Mouse (Mus musculus): ENCODE measurements at regions not wholly inside any gene's neighbourhood (a gene's known extent, or its start where the extent isn't known, plus 50 kb on each side); places are given as distances from the start of the nearest gene placed in this dataset.
"Not testable (repeated sequence)": the region's sequence is repeated elsewhere in the genome, so short reads cannot be mapped to it uniquely, and the experiment has no call there.

DNA sequence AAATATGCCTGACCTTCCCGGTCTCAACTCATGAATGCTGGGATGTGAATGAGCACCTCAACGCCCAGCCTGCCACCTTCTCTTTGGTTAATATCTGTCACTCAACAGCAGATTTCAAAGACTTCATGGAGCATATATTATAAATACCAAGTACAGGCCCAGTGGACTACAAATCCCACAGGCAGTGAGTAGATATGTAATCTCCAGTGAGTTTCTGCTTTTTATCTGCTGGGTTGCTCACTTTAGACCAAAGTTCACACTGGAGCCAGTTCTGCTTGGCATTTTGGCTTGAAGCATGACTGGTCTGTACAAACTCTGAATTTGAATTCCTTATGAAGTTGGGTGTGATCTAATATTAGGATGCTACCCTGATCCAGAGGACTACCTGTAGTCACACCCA is 377.1 kb upstream of the Ngly1 start:
- DNase-seq = no peak

- no peak for DNase-seq
These were observed 368.9 kb upstream of the Ngly1 start for GRCm38 (mm10) chr14:15880146-15880545.

GRCm38 (mm10) chr14:15881284-15881683 is 367.8 kb upstream of the Ngly1 start:
- DNase-seq = peak; percentile 55

DNA sequence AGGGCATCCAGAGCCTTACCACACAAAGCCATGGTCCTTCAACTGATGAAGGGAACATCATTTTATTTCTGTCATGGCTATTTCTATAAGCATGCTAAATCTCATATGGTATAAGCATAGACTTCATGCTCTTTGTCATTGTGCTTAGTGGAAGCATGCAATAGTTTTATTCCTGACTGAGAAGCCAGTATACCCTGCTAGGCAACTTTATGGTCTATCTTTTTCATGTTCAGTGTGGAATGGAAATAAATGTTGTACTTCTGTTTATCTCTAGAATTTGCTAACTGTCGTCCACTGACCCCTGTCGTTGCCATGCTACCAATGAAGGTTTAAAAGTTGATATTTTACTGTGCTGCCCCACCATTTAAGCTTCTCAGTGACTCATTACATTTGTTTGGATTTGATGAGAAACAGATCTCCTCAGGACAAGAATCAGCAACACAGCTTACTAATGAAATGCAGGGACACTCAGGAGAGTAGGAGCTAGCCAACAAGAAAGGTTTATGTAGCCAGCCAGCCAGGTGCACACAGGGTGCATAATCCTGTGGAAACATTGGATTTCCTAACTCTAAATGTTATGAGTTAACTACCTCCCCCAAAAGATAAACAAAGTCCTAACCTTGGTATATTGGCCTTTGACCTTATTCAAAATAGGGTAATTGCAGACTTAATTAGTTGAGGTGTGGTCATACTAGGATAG is 364.3 kb upstream of the Ngly1 start:
- no peak for DNase-seq

DNA sequence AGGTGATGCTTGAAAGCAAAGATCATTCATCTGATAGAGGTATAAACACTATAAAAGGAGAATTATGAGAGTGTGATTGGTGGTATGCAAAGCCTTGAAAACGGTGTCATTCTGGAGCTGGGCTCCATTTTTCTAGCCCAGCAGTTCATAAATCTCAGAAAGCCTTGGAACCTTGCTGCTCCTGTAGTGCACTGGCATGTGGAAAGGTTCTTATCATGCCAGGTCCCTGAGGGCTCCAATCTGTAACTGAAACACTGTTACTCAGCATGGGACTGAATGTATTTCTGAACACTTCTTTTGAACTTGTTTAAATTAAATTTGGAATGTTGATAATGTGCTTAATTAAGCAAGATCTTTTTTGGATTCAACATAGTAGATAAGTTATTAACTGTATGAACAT is 352.0 kb upstream of the Ngly1 start:
- DNase-seq = no peak

- DNase-seq = not testable (repeated sequence)
These were observed 342.7 kb upstream of the Ngly1 start for GRCm38 (mm10) chr14:15906429-15906828.

GRCm38 (mm10) chr14:15913206-15913605 is 335.9 kb upstream of the Ngly1 start:
- DNase-seq = not testable (repeated sequence)

DNA sequence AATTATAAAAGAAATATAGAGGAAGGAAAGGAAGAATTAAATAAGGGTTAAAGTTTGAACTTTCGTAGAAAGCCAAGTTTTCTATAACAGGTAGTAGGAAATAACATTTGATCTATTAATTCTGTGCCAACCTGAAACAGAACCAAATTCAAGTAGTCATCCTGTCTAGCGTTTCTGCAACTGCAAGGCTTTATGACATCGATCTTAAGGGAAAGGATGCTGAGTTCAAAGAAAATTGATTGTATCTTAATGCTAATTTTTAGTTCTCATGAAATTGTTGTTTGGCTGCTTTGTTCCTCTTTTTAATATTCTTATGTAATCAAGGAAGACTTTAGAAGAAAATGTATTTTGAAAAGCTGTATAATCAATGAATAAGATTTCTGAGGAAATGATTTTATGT is 334.9 kb upstream of the Ngly1 start:
- no peak for DNase-seq

DNA sequence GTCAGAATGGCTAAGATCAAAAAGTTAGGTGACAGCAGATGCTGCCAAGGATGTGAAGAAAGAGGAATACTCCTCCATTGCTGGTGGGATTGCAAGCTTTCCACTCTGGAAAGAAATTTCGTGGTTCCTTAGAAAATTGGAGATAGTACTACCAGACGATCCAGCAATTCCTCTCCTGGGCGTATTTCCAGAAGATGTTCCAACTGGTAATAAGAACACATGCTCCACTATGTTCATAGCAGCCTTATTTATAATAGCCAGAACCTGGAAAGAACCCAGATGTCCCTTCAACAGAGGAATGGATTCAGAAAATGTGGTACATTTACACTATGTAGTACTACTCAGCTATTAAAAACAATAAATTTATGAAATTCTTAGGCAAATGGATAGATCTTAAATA is 324.4 kb upstream of the Ngly1 start:
- DNase-seq = not testable (repeated sequence)

GRCm38 (mm10) chr14:15934729-15935128 is 314.4 kb upstream of the Ngly1 start:
- no peak for DNase-seq

- no peak for DNase-seq
These were observed 278.8 kb upstream of the Ngly1 start for GRCm38 (mm10) chr14:15970321-15970720.

- DNase-seq = no peak
These were observed 278.3 kb upstream of the Ngly1 start for GRCm38 (mm10) chr14:15970767-15971166.

GRCm38 (mm10) chr14:15971306-15971705 is 277.8 kb upstream of the Ngly1 start:
- DNase-seq = no peak

DNA sequence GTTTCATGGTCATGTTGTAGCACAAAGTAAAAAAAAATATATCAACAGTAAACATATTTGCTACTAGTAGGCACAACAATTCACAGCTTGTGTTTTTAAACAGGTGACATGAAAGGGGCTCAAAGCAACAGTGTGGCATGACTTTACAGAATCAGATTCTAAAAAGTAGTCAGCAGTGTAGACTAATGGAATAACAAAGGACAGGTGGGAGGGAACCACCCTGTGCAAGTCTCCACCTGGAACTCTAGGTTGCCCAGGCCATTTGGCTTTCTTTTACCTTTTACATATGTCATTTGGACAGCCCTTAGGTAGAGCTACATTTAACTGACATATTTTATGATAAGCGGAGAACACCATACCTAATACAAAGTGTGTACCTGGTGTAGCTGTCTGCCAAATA is 271.7 kb upstream of the Ngly1 start:
- no peak for DNase-seq

GRCm38 (mm10) chr14:15978329-15978728 is 270.8 kb upstream of the Ngly1 start:
- DNase-seq = no peak

- DNase-seq = no peak
These were observed 243.7 kb upstream of the Ngly1 start for GRCm38 (mm10) chr14:16005409-16005808.

DNA sequence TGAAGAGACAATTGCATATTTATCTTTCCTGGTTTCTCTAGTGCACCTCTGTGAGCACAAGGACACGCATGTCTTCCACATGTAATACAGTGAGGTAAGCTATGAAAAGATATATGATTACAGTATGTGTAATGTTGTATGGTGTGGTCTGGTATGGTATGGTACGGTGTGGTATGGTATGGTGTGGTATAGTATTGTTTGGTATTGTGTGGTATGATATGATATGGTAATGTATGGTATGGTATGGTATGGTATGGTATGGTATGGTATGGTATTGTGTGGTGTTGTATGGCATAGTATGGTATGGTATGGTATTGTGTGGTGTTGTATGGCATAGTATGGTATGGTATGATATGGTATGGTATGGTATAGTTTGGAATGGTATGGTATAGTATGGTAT is 242.1 kb upstream of the Ngly1 start:
- DNase-seq = no peak

GRCm38 (mm10) chr14:16009778-16010177 is 239.3 kb upstream of the Ngly1 start:
- DNase-seq = no peak

DNA sequence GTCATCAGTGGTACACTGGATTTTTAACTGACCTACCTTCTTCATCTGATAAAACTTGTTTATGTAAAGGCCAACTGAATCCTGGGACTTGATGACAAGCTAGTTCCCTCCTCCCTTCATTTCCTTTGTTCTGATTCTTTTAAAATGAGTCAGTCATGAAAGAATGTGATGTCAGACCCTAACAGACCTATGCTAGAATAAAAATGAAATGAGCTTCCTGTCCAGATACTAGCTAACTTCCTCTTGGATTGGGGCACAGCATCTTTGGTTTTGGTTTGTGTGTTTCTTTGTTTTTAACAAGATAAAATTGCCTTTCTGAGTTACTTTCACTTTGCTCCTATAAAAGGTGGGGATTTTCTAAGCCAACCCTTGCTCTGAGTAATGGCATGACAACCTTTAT is 225.2 kb upstream of the Ngly1 start:
- no peak for DNase-seq

DNA sequence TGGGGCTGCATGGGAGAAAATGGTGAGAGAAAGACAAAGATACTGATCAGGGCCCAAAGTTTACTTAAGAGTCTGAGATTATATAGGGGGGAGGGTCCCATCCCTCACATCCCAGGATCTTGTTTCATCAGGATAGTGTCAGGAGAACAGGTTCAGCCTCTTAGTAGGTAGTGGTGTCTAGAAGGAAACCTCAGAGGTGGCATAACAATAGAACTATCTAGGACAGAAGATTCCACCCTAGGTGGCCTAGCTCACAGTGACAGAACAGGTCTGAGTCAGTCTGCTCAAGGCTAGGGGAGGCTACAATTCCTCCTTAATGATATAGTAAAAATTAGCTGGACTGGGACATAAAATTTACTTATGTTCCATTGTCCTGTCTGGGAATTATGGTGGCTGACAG is 211.3 kb upstream of the Ngly1 start:
- DNase-seq = no peak

DNA sequence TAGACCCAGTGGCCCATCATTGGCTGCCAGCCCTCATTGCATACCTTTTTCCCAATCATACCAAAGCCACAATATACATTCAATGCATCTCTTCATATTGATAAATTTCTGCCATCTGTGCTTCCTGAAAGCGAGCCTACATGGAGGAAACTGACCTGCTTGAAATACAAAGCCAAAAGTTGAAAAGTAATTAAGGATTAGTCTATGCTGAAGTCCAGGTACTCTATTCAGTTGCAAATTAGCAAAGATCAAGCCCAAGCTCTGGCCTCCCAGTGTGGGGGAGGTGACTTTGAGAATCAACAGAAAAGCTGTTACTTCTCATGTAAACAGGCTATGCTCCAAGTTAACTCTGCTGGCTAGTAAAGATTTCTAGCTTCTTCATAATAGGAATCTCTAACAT is 210.7 kb upstream of the Ngly1 start:
- DNase-seq = no peak

DNA sequence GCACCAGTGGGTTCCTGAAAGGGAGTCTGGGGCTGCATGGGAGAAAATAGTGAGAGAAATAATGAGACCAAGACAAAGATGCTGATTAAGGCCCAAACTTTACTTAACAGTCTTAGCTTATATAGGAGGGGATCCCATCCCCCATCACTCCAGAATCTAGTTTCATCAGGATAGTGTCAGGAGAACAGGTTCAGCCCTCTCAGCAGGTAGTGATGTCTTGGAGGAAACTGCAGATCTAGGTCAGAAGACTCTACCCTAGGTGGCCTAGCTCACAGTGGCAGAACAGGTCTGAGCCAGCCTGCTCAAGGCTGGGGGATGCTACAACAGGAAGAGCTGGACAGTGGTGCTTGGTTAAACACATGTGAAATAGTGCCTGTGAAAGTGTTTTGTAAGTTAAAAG is 204.6 kb upstream of the Ngly1 start:
- no peak for DNase-seq

DNA sequence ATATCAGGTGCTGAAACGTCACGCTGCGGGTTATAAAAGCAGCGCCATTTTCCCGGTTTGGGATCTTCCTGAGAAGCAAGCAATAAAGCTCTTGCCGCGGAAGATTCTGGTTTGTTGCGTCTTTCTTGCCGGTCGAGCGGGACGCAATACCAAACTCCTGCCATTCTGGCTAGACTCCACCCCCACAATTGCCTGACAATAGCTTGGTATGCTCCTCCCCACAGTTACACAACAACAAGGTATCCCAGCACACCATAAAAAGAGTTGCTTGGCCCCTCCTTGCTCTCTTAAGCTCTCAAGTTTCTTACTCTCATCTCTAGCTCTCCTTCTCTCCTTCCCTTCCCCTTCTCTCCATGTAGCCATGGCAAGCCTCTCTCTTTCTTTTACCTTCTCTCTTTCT is 176.5 kb upstream of the Ngly1 start:
- DNase-seq = not testable (repeated sequence)

- no peak for DNase-seq
These were observed 175.0 kb upstream of the Ngly1 start for GRCm38 (mm10) chr14:16074089-16074488.

- DNase-seq = no peak
These were observed 170.0 kb upstream of the Ngly1 start for GRCm38 (mm10) chr14:16079096-16079495.
